Mouse (Mus musculus) embryonic stem cell, embryonic (primary cell): Measurements from ENCODE around the gene Rgs12.

ENCODE experiments used
- CTCF ChIA-PET, 4 experiments: fragments of 300-600 bp in 2 of 4; fragments of 350-600 bp in 2 of 4; sonication (Branson Sonifier 250); formaldehyde crosslinking; loops; one replicate each; lab custom pipeline; 2022; ENCODE audit warnings: inconsistent platforms in 2 of 4; lab: Charles Lee
- POLR2A ChIA-PET, 4 experiments: fragments of 300-600 bp in 2 of 4; fragments of 350-600 bp in 2 of 4; sonication (Branson Sonifier 250); formaldehyde crosslinking; loops; one replicate each; lab custom pipeline; 2022; ENCODE audit warnings: antibody characterized with exemption in 4 of 4, inconsistent platforms in 1 of 4; lab: Charles Lee

The Rgs12 gene

GRCm38 (mm10) chr5:34948861-34949760 is at the start of gene Rgs12:
Rgs12 (plus strand) TSS chr5:34949445.
- CTCF ChIA-PET, result interaction anchor here in 3 of 4 experiments (0.6 to 2.6 kb wide), 23 partner anchors 10 to 1164 kb away, joined by 3 to 9 read pairs (median 5); partner anchors contain the start of genes Grk4 (in 1 of the 3) and Nop14 (in 1 of the 3)
- POLR2A ChIA-PET, result interaction anchor here (0.6 to 2.7 kb wide), 61 partner anchors 8 to 1297 kb away, joined by 3 to 37 read pairs (median 4); partner anchors contain the start of genes Grk4 (in 3 of the 4), Lrpap1 (in 3 of the 4), Nop14 (in 3 of the 4) and Fam193a (in 2 of the 4)

- POLR2A ChIA-PET, result interaction anchor here in 1 of 4 experiments (0.8 to 1.2 kb wide), 3 partner anchors 9 to 82 kb away, joined by 3 read pairs; no protein-coding TSS in a partner anchor
Observed at GRCm38 (mm10) chr5:34899787-34900469, 49.3 kb upstream of the Rgs12 start.

GRCm38 (mm10) chr5:34902371-34902770 is 46.9 kb upstream of the Rgs12 start:
- CTCF ChIA-PET, result interaction anchor here in 2 of 4 experiments (2.0 to 2.7 kb wide), 2 partner anchors 13 kb away, joined by 8 read pairs; no protein-coding TSS in a partner anchor
- POLR2A ChIA-PET, result interaction anchor here in 2 of 4 experiments (0.8 to 2.0 kb wide), 5 partner anchors 13 to 242 kb away, joined by 3 to 7 read pairs (median 4); partner anchors contain the start of genes Grk4 (in 1 of the 2), Nop14 (in 1 of the 2) and Rgs12 (in 1 of the 2)

More at GRCm38 (mm10) chr5:34899787-34900469, 49.3 kb upstream of the Rgs12 start:
- CTCF ChIA-PET, result interaction anchor here in 1 of 4 experiments (1.9 kb wide), 1 partner anchor 16 kb away, joined by 4 read pairs; no protein-coding TSS in a partner anchor

DNA sequence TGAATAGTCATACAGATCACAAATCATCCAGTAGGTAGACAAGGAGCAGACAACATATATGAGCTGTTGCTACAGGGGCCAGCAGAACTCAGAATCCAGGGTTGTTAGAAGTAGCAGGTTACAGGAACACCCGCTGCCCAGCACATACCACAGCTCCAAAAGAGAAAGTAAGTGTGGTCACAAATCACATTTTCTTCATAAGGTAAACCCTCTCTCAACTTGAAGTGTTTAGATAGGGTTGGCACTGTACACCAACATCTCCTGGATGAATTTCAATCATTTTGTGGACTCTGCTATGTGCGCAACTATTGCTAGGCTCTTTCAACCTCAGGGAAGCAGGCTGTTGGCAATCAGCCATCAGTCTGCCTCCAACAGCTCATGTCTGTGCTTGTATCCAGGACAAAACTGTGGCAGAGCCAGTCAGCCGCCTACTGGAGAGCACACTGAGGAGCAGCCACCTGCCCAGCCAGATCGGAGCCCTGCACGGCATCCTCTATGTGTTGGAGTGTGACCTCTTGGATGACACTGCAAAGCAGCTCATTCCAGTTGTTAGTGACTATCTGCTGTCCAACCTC is 46.3 kb upstream of the Rgs12 start:
- ChIA-PET POLR2A (interaction anchor here (0.5 to 2.0 kb wide), 8 partner anchors 10 to 1025 kb away, joined by 3 to 7 read pairs (median 4); partner anchors contain the start of genes Rgs12 (in 2 of the 4), Grk4 (in 1 of the 4) and Nop14 (in 1 of the 4)), CTCF (interaction anchor here in 2 of 4 experiments (2.0 to 2.7 kb wide), 2 partner anchors 12 to 13 kb away, joined by 8 read pairs; no protein-coding TSS in a partner anchor)

DNA sequence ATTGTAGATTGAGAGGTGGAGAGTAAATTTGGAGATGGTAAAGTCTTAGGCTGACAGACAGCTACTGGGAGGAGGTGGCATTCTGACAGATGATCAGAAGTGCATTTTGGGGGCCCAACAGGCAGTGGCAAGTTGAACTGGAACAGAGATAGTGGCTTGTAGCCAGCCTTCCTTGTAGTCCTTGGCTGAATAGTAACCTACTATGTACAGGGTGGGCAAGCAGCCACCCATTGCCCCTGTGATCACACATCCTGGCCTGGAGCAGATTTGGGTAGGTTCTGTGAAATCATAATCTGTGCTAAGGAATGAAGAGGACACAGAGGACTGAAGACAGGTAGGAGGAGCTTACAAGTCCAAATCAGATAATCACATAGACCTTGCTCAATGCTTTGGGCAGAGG is 44.8 kb upstream of the Rgs12 start:
- ChIA-PET CTCF (interaction anchor here in 1 of 4 experiments (0.6 kb wide), 1 partner anchor 16 kb away, joined by 3 read pairs; no protein-coding TSS in a partner anchor), POLR2A (interaction anchor here in 1 of 4 experiments (1.6 kb wide), 1 partner anchor 22 kb away, joined by 3 read pairs; no protein-coding TSS in a partner anchor)

- ChIA-PET CTCF (no interaction called here), POLR2A (interaction anchor here in 1 of 4 experiments (2.0 kb wide), 1 partner anchor 10 kb away, joined by 5 read pairs; no protein-coding TSS in a partner anchor)
Observed at GRCm38 (mm10) chr5:34907230-34907629, 42.0 kb upstream of the Rgs12 start.

DNA sequence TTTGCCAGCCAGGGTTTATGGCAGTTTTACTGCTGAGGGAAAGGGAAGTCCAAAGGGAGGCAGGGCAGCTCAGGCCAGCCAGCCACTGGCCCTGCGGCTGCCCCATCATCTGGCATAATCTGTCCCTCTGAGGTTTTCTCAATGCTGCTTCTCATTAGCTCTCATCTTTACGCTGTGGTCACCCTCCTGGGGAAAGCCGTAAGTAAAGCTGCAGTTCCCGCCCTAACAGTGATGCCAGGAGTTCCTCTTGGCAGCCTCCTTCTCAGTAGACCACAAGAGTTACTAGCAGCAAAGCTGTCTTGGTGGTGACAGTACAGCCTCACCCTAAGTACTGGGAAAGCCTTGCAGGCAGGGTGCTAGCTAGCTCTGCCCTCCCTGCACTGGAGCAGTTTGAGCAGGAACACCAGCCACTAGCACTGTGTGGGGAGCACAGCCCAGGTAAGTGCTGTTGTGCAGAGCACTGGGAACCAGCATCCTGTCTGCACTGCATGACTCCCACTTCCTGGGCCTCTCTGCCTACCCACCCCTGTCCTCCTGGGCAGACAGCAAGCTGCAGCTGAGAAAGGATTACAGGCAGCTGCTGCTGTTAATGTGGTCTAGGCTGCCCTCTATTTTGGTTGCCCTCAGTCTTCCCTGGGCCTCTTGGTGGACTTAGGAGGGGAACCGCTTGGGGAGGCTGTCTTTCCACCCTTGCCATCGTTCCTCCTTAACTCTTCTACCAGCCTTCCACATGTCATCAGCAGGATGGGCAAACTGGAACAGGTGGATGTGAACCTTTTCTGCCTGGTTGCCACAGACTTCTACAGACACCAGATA is 41.1 kb upstream of the Rgs12 start, which contains the start of gene Msantd1:
TSS of gene Msantd1 (plus strand) at position 103 of the 816 bp plus-strand sequence.
- ChIA-PET CTCF (no interaction called here), POLR2A (interaction anchor here in 2 of 4 experiments (0.5 to 1.4 kb wide), 4 partner anchors 8 to 248 kb away, joined by 3 to 5 read pairs (median 4); partner anchors contain the start of genes Grk4 (in 1 of the 2), Nop14 (in 1 of the 2) and Rgs12 (in 1 of the 2))

GRCm38 (mm10) chr5:34908726-34909633 is 40.3 kb upstream of the Rgs12 start:
- POLR2A ChIA-PET, result interaction anchor here in 2 of 4 experiments (0.7 to 1.4 kb wide), 5 partner anchors 9 to 249 kb away, joined by 3 to 4 read pairs (median 3); partner anchors contain the start of genes Grk4 (in 2 of the 2), Nop14 (in 2 of the 2), Lrpap1 (in 1 of the 2) and Rgs12 (in 1 of the 2)
- CTCF ChIA-PET, result no interaction called here

- ChIA-PET POLR2A (interaction anchor here in 2 of 4 experiments (0.7 to 1.4 kb wide), 5 partner anchors 10 to 250 kb away, joined by 3 to 4 read pairs (median 3); partner anchors contain the start of genes Grk4 (in 2 of the 2), Nop14 (in 2 of the 2), Lrpap1 (in 1 of the 2) and Rgs12 (in 1 of the 2)), CTCF (no interaction called here)
Observed at GRCm38 (mm10) chr5:34909634-34910503, 39.4 kb upstream of the Rgs12 start.

- ChIA-PET CTCF (no interaction called here), POLR2A (no interaction called here)
Observed at GRCm38 (mm10) chr5:34910504-34910815, 38.8 kb upstream of the Rgs12 start.

DNA sequence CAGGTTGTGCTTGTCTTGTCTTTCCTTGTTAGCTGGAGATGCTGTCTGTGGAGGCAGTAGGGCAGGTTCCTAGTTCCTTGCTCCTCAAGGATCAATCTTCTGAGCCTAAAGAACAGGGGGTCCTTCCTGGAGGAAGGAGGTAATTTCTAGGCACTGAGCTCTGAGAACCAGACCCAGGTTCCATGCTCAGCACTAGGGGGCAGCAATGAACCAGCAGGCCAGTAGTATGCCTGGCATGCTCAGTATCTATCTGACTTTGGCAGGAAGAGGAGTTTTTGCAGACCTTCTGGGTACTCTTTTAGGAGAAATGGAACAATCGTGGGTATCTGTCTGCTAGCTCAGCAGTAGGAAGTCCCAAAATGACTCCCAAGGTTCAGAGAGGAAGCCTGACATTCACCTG is 33.4 kb upstream of the Rgs12 start:
- CTCF ChIA-PET, result interaction anchor here (0.6 to 2.0 kb wide), 25 partner anchors 10 to 1842 kb away, joined by 3 to 10 read pairs (median 3); partner anchors contain the start of genes Rgs12 (in 2 of the 4) and Hgfac (in 1 of the 4)
- POLR2A ChIA-PET, result interaction anchor here in 2 of 4 experiments (1.3 to 3.1 kb wide), 3 partner anchors 13 to 34 kb away, joined by 3 to 8 read pairs (median 3); partner anchors contain the start of gene Rgs12 (in 1 of the 2)

DNA sequence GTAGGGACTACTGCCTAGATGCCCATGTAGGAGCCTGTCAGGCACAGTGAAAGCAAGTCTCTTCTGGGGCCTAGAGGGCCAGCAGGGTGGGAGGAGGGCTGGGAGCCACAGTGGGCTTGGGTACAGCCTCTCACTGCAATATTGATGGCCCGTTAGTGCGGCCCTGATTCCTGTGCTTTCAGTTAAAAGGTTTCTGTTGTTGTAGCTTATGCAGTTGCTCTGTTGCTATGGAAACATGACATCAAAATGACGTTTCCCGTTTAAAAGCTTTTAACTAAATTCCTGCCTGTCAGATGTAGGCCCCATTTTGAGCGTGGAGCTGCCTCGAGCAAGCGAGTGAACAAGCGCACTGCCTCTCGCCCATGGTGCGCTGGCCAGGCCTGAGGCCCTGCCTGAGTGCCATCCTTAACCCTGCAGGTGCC is 32.0 kb upstream of the Rgs12 start:
- CTCF ChIA-PET, result interaction anchor here in 1 of 4 experiments (1.2 kb wide), 1 partner anchor 124 kb away, joined by 4 read pairs; the partner anchor contains the start of gene Hgfac
- POLR2A ChIA-PET, result interaction anchor here in 2 of 4 experiments (1.9 to 3.1 kb wide), 2 partner anchors 11 to 32 kb away, joined by 5 to 8 read pairs; partner anchors contain the start of gene Rgs12 (in 1 of the 2)

DNA sequence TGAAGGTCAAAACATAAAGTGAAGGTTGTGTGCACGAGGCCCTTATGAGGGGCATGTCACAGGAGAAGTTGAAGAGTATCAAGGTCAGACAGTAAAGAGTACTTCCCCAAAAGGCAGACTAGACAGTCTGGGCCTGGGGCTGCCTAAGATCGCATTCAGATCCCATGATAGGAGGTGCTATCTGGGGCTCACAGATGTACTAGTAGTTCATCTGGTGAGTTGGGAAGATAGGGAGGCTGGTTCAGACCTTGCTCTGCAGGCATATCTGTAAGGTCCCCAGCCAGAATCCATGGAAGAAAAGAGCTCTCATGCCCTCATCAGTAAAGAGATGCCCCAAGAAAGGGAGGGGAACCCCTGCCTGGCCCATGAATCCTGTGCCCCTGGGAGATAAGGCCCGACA is 30.5 kb upstream of the Rgs12 start:
- POLR2A ChIA-PET, result interaction anchor here in 1 of 4 experiments (1.5 kb wide), 1 partner anchor 30 kb away, joined by 3 read pairs; no protein-coding TSS in a partner anchor

DNA sequence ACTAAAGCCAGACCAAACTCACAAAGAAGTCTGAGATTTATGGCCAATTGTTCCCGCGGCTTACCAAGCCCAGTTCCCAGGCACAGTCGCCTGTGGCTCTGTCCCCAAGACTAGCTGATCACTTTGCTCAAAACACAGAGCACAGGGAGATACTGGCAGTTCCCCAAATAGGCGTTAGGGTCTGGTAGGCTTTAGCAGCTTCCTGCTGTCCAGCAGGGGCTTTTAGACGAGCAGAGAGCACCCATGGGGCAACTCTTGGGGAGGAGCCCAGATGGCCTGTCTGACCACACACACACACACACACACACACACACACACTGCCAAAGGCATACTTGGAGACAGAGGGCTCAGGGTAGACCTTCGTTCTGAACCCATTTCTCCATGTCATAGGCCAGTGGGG is 26.7 kb upstream of the Rgs12 start:
- ChIA-PET CTCF (interaction anchor here in 1 of 4 experiments (0.6 kb wide), 1 partner anchor 1093 kb away, joined by 4 read pairs; no protein-coding TSS in a partner anchor), POLR2A (interaction anchor here in 1 of 4 experiments (1.4 kb wide), 1 partner anchor 116 kb away, joined by 3 read pairs; no protein-coding TSS in a partner anchor)

More for the DNA sequence above, 30.5 kb upstream of the Rgs12 start:
- CTCF ChIA-PET, result no interaction called here
